Mouse (Mus musculus) layer of hippocampus, adult 18-20 months (tissue): ENCODE measurements around the gene Atp9a. TPM values are rescaled to one million over a fixed set of nuclear protein-coding genes. Genes with fewer than 3 reads are reported as not detected.
"Not testable (repeated sequence)": the region's sequence is repeated elsewhere in the genome, so short reads cannot be mapped to it uniquely, and the experiment has no call there.

Experiments used
- DNase-seq, 2 experiments: peaks; one replicate each; pipeline ENCODE4 v3.0.0; 2022; ENCODE audit warnings: low spot score in 2 of 2
- long read RNA-seq: library from polyadenylated mRNA; stranded (forward); transcript quantifications from one replicate; pipeline ENCODE4 v2.0.0, GENCODE M21; 2021
- total RNA-seq, 2 experiments: library from RNA; stranded (reverse); gene quantifications; 2 replicates each; pipeline ENCODE4 v1.2.3; 2021

The Atp9a gene
- total RNA-seq, result 100 to 1,000 TPM; 366 to 370 TPM
- long read RNA-seq, transcript Atp9a-201 (28 exons, 3,529 nt), result major isoform, 870 of 1,062 reads
- long read RNA-seq, transcript Atp9a-204 (28 exons, 3,456 nt), result minor isoform, 15 of 1,062 reads
- long read RNA-seq, transcript Atp9a-202 (28 exons, 3,729 nt), result minor isoform, 15 of 1,062 reads
- long read RNA-seq, partial matches to known transcripts, result 93 of 1,062 reads
- long read RNA-seq, other reads (novel, unspliced or antisense), result 69 of 1,062 reads

- DNase-seq, result peak; percentile 76 to 80
Measured at GRCm38 (mm10) chr2:168742059-168742627, at the start of gene Atp9a. Gene Atp9a, minus strand, starts transcription at chr2:168742409.

DNA sequence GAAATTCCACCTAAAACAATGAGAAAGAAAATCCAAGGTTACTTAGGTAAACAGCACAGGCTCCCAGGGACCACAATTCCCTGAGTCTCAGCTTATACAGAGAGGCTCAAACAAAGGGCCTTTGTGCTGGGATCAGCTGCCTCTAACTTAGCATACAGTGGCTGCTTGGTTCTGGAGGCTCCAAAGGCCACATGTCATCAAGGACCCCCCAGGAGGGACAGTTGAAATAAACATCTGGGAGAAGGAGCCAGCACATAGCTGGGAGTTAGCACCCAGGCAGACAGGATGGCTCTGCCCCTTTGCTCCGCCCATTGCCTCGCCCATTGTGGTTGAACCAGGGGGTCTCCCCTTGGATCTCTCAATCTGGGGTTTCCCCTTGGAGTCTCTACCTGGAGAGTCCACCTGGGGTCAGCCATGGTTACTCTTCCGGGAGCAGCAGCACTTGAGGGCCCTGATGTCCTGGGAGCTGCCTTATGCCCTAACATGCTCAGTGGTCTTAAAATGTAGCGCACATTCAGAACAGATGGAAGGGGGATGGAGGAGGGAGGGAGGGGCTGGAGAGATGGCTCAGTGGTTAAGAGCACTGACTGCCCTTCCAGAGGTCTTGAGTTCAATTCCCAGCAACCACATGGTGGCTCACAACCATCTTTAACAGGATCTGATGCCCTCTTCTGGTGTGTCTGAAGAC, 49.0 kb upstream of the Atp9a start:
- DNase-seq, result peak in 1 of 2 experiments; percentile 6

- DNase-seq, result no peak
Measured at GRCm38 (mm10) chr2:168786174-168786573, 44.0 kb upstream of the Atp9a start.

GRCm38 (mm10) chr2:168780596-168780995, 38.4 kb upstream of the Atp9a start:
- DNase-seq, result no peak

- DNase-seq, result no peak
Measured at GRCm38 (mm10) chr2:168780024-168780423, 37.8 kb upstream of the Atp9a start.

DNA sequence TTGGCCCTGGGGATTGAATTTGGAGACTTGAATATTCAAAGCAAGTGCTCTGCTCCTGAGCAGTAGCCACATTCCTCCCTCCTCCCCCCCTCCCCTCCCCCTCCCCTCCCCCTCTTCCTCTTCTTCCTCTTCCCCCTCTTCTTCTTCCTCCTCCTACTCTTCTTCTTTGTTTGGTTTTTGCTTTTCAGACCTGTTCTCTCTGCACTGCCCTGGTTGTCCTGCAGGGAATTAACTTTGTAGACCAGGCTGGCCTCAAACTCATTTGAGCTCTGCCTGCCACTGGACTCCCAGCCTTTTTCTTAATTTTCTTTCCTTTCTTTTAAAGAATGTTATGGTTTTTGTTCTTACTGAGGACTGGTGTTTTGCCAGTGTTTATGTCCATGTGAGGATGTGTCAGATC, 35.3 kb upstream of the Atp9a start:
- no peak for DNase-seq

DNA sequence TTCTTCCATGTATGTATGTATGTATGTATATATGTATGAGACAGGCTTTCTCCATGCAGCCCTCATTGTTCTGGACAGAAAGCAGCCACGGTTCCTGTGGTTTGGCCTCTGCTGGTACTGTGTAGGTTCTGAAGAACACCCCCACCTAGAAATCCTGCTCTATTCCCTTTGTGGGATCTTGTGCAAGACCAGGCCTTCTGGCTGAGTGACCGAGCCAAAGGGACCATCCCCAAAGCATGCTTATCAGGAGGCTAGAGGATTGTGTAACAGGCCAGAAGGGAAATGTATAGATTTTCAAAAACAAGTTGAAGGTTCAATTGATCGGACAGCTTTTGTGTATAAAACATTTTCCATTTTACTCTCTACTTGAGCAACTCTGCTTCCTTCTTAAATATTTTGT, 34.0 kb upstream of the Atp9a start:
- DNase-seq, result no peak

DNA sequence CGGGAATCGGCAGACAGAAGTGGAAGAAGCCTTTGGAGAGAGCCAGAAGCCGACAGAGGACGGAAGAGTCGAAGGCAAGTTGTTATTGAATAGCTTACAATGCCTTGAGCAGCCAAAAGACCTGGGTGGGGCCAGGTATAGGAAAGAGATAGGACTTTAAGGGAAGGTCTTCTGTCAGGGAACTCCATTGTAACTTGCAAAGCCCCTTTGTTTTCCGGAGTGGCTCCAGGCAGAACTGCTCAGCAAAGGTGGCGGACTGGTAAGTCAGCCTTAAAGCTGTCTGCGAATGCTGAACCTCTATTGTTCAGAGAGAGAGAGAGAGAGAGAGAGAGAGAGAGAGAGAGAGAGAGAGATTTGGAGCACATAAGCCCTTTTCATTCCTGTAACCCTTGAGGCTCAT, 27.1 kb upstream of the Atp9a start:
- DNase-seq, result no peak

DNA sequence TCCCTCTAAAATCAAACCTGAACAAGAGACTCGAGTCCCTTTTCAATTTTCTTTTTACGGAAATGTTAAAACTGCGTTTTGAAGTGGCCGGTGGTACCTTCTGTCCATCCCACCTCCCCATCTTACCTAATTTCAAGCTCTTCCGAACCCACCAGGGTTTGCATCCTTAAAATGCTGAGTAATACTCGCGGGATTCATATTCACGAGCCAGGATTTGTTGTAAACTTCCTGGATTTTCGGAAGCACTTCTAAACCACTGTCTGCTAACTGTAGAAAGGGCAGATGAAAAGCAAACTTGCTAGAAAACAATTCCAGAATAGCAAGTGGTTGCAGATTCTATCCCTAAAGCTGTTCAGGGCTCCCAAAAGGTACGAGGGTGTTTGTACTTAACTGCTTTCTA, 25.4 kb upstream of the Atp9a start, which contains the start of gene Sall4:
Gene Sall4 (minus strand): TSS at position 362 of the 400 bp plus-strand sequence.
- DNase-seq, result no peak

- peak in 1 of 2 experiments; percentile 26 for DNase-seq
Measured at GRCm38 (mm10) chr2:168766538-168767361, 24.5 kb upstream of the Atp9a start.

DNA sequence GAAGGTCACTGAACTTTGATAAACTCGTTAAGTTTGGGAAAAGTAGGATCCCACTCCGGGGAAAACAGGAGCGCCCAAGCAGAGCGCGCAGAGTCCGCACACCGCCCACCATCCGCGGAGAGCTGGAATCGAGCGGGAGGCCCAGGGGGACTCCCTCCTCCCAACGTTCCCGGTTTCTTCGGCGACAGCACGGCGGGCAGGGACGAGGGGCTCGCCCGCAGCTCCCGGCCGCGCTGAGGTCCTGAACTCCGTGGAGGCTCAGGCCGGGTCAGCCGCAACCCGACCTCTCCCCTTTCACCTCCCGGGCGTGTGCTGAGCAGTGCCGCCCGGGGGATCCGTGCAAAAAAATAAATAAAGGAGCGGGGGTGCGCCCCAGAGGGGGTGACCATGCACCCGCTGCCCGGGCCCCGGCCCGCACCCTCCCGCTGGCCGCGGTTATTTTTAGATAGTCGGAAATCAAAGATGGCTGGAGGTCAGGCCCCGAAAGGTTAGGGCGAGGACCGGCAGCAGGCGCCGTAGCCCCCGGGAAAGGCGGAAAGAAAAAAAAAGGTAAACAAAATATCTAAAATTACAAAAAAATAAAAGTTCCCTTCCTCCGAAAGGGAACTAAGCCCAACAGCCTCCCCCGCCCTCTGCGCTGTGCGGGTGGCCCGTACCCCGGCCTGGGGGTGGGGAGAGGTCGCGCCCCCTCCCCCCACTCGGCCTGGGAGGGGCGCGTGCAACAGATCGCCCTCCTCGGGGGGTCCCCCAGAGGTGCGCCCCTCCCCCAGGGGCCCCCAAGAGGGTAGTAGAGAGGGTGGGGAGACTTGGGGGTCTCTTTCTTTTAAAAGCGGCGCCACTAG, 23.7 kb upstream of the Atp9a start:
- no peak for DNase-seq

- DNase-seq, result peak; percentile 14 to 44
Measured at GRCm38 (mm10) chr2:168765065-168765681, 23.0 kb upstream of the Atp9a start.

DNA sequence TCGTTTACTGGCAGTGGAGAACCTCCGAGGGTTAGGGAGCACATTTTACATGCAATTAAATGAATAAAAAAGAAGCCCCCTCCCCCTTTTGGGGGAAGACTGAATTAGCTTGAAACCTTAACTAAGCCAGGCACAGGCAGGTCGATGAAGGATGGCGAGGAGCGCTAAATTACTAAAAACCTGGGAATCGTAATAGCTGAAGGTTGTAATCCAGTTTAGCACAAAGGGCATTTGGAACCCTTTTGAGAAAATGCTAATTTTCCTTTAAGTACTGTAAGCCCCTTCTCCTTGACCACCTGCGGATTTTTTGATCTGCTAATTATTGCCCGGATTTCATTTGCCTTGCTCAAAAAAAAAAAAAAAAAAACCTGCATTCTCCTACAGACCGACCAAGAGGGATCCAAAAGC, 22.3 kb upstream of the Atp9a start:
- no peak for DNase-seq

DNA sequence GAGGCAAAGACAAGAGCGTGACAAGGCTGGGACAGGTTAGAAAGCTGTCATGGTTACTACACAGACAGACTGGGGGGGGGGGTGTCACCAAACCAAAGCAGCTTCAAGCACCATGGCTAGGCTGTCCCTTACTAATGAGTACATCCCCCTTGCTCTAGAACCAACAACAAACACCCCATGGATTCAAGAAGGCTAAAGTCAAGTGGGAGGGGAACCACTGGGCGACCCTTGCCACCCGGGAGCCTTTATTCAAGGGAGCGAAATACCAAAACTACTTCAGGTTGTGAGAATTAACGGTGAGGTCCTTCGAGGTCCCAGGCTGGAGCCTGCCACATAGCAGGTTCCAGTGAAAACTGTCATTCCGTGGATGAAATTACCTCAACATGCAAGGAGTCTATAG, 21.6 kb upstream of the Atp9a start:
- no peak for DNase-seq

- DNase-seq, result no peak
Measured at GRCm38 (mm10) chr2:168762411-168762815, 20.2 kb upstream of the Atp9a start.

DNA sequence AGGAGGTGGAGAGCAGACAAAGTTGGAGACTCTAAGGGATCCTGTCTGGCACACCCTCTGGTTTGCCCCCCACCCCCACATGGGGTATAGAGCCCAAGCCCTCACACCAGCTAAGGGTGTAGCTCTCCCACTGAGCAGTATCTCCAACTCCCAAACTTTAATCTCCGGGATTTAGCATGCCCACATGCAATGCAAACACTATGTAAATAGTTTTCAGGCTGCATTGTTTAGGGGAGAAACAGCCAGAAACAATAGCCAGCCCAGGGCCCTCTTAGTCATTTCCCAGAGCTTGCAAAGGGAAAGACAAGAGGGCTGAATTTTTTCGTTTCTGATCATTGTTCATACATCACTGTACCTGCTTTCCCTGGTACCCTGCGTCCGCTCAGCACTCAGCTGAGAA, 19.7 kb upstream of the Atp9a start:
- DNase-seq, result no peak

GRCm38 (mm10) chr2:168761141-168761540, 18.9 kb upstream of the Atp9a start:
- DNase-seq, result no peak

- not testable (repeated sequence) for DNase-seq
Measured at GRCm38 (mm10) chr2:168744406-168744805, 2.2 kb upstream of the Atp9a start.

DNA sequence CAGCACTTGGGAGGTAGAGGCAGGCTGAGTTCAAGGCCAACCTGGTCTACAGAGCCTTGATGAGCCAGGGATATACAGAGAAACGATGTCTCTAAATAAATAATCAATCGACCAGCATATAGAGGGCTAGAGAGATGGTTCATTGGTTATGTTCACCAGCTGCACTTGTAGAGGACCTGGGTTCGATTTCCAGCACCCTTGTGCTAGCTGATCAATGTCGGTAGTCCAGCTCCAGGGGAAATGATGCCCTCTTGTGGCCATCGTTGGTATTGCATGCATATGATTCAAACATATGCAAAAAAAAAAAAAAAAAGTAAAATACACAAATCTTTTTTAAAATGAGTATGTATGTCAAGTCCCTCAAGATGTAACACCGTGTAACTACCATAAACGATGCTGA, 440 bp upstream of the Atp9a start:
- DNase-seq, result peak in 1 of 2 experiments; percentile 70
